Mouse (Mus musculus) forebrain, embryonic 14.5 days (tissue): Measurements from ENCODE around the gene Tmem214. TPM values are rescaled to one million over a fixed set of nuclear protein-coding genes. Genes with fewer than 3 reads are reported as not detected.

Experiments
- ATAC-seq: fragments of 200-750 bp; cut with Nextera tagmentation; 2 replicates; pipeline ENCODE4 v1.8.0; 2017; ENCODE audit warnings: mild to moderate bottlenecking, moderate library complexity
- DNase-seq: peaks from one replicate; pipeline ENCODE4 v3.0.0-alpha.2; 2015; ENCODE audit warnings: low spot score
- H3K27ac ChIP-seq: fragments of 300-500 bp; sonication (generic); 2 replicates; pipeline ENCODE4 v1.5.1; 2014; ENCODE audit warnings: low read depth, mild to moderate bottlenecking, control low read depth, low read length, moderate library complexity
- H3K27me3 ChIP-seq: fragments of 300-500 bp; sonication (generic); replicated peaks from 2 replicates; pipeline ENCODE4 v1.6.1; 2014; ENCODE audit warnings: low read length, control low read depth, mixed read lengths; ENCODE audit not compliant: control insufficient read depth, insufficient read depth
- H3K36me3 ChIP-seq: fragments of 300-500 bp; sonication (generic); 2 replicates; pipeline ENCODE4 v1.6.1; 2014; ENCODE audit warnings: low read length, control low read depth; ENCODE audit not compliant: control insufficient read depth, insufficient read depth
- H3K4me1 ChIP-seq: fragments of 300-500 bp; sonication (generic); 2 replicates; pipeline ENCODE4 v1.6.1; 2014; ENCODE audit warnings: antibody characterized with exemption, low read length, control low read depth; ENCODE audit not compliant: control insufficient read depth, insufficient read depth
- H3K4me2 ChIP-seq: fragments of 300-500 bp; sonication (generic); 2 replicates; pipeline ENCODE4 v1.6.1; 2014; ENCODE audit warnings: mild to moderate bottlenecking, control low read depth, low read length
- H3K4me3 ChIP-seq: fragments of 300-500 bp; sonication (generic); 2 replicates; pipeline ENCODE4 v1.5.1; 2014; ENCODE audit warnings: low read depth, low read length, control low read depth
- H3K9ac ChIP-seq: fragments of 300-500 bp; sonication (generic); 2 replicates; pipeline ENCODE4 v1.6.1; 2014; ENCODE audit warnings: mild to moderate bottlenecking, low read length, control low read depth, moderate library complexity
- H3K9me3 ChIP-seq: fragments of 300-500 bp; sonication (generic); replicated peaks from 2 replicates; pipeline ENCODE4 v1.6.1; 2016; ENCODE audit warnings: low read length, control low read depth, mixed read lengths; ENCODE audit not compliant: control insufficient read depth
- WGBS: fragments of 180-500 bp; shearing (Covaris S2); extraction: QIAGEN DNeasy Blood & Tissue Kit; methylation state at CpG from one replicate; pipeline ENCODE4 v1.1.7; 2014; 5-methylcytosine and 5-hydroxymethylcytosine counted together
- polyA plus RNA-seq: library from polyadenylated mRNA; unstranded; fragments of >200 nt; fragmentation: Nextera tagmentation; extraction: Ambion mirVana; gene quantifications from 2 replicates; pipeline ENCODE4 v1.2.1, GENCODE M21; 2014

Gene Tmem214
- polyA plus RNA-seq, 1 experiment from 2014 or later = 30.6 TPM

DNA sequence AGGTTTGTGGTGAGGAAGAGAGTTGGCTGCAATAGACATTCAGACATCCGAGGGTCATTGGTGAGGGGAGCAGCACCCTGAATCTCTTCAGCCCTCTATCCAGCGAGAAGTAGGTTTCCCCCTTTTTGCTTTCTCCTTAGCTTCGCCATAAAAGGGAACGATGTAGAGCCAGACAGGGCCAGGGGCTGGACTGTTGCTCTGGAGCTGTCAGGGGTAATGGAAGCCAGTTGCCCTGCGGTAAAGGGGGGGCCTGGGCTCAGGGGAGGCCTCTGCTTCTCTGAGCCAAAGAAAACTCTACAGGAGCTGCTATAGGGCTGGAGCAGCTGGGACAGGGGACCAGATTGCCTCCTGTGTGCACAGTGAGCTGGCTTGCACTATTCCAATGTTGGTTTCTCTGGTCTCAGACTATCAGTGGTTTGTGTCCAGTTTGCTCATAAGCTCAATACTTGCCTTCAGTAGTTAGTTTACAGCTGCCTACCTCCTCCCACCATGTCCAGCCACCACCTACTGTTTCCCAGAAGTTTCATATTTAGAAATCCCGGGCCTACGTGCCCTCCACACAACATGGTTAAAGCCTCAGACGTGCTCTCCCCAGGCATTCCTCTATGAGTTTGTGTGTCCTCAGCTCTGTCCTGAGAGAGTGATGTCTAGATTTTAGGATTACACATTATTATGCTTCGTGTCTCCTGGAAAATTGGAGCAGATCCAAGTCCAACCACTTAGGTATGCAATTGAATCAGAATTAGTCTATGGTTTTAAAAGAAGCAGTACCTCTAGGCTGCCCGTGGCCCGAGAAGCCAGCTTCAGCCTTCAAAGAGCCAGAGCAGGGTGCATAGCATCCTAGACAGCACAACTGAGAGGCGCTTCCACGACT lies 40.9 kb downstream of the Tmem214 start:
- Histone ChIP-seq H3K36me3 (peaks cover 25% of the 10 kb centered on the region), H3K27ac (no peak overlapping the region)
- DNase-seq = no peak

DNA sequence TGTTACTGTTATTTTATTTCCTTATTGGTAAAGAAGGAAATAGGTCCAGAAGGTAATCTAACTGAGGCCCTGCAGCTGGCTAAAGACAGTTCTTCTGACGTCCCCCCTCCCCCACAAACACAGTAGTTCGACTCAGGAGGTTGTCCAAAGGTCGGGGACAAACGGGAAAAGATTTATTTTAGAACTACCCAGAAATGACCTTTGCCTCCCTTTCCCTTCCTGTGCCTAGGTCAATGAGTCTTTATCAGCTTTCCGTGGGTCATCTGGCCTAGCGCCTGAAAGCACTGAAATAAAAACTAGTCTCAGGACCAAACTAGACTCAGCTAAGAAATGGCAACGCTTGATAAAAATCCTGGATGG lies 41.5 kb downstream of the Tmem214 start:
- Histone ChIP-seq H3K27ac (no peak overlapping the region), H3K4me3 (no peak overlapping the region), H3K9ac (no peak overlapping the region), H3K36me3 (peaks cover 19% of the 10 kb centered on the region), H3K4me2 (no peak overlapping the region), H3K27me3 (no peaks in the 10 kb centered on the region), H3K9me3 (no peaks in the 10 kb centered on the region), H3K4me1 (peaks cover 26% of the 10 kb centered on the region)
- ATAC-seq (no peak), DNase-seq (no peak)
- 67% methylated on average over 7 of the region's 7 CpGs for WGBS

More for the DNA sequence above, 40.9 kb downstream of the Tmem214 start:
- peak overlapping the region; percentile 97 for H3K4me2 ChIP-seq
- peak overlapping the region; percentile 63; the same call in 1 of the 2 replicates for H3K4me3 ChIP-seq
- H3K9ac ChIP-seq = peak overlapping the region; percentile 81; the same call in 1 of the 2 replicates
- no peaks in the 10 kb centered on the region for H3K27me3 ChIP-seq
- no peak for ATAC-seq
- H3K9me3 ChIP-seq = no peaks in the 10 kb centered on the region
- H3K4me1 ChIP-seq = peaks cover 26% of the 10 kb centered on the region
- WGBS = 51% methylated on average over 13 of the region's 13 CpGs

DNA sequence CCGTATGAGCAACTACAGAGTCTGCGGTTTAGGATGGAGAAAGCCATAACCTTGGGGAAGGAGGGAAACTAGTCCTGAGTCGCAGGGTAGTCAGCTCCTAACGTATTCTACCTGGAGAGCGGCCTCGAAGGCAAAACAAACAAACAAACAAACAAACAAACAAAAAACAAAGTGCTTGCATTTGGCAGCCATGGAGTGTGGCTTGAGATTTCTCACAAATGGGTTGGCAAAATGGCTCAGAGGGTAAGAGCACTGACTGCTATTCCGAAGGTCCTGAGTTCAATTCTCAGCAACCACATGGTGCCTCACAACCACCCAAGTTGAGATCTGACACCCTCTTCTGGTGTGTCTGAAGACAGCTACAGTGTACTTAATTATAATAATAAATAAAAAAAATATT lies 42.1 kb downstream of the Tmem214 start:
- H3K4me3 ChIP-seq = no peak overlapping the region
- H3K4me1 ChIP-seq = peaks cover 26% of the 10 kb centered on the region
- H3K9me3 ChIP-seq = no peaks in the 10 kb centered on the region
- H3K36me3 ChIP-seq = peaks cover 13% of the 10 kb centered on the region
- DNase-seq (no peak), ATAC-seq (no peak)
- H3K4me2 ChIP-seq = no peak overlapping the region
- WGBS = 83% methylated on average over 7 of the region's 7 CpGs
- no peak overlapping the region for H3K9ac ChIP-seq
- H3K27ac ChIP-seq = no peak overlapping the region
- H3K27me3 ChIP-seq = no peaks in the 10 kb centered on the region

DNA sequence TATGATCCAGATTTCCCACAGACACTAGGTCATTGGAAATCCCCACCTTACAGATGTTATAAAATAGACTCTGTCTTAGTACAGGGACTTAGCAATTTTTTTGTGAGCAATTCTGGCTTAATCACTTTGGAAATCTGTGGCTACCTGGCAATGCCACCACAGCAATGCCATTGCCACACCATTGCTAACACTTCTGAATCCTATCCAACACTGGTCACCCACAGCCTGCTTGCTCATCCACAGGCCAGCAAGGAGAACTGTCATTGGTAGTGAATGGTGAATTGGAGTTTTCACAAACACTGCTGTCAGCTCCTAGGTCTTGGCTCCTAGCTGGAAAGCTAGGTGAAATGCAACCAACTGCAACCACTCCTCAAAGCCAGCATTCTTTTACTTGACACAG lies 42.7 kb downstream of the Tmem214 start:
- H3K4me2 ChIP-seq = no peak overlapping the region
- no peak overlapping the region for H3K9ac ChIP-seq
- no peak overlapping the region for H3K4me3 ChIP-seq
- H3K9me3 ChIP-seq = no peaks in the 10 kb centered on the region
- ATAC-seq (no peak), DNase-seq (no peak)
- peaks cover 7% of the 10 kb centered on the region for H3K36me3 ChIP-seq
- no peaks in the 10 kb centered on the region for H3K27me3 ChIP-seq
- no peak overlapping the region for H3K27ac ChIP-seq
- H3K4me1 ChIP-seq = peaks cover 26% of the 10 kb centered on the region

DNA sequence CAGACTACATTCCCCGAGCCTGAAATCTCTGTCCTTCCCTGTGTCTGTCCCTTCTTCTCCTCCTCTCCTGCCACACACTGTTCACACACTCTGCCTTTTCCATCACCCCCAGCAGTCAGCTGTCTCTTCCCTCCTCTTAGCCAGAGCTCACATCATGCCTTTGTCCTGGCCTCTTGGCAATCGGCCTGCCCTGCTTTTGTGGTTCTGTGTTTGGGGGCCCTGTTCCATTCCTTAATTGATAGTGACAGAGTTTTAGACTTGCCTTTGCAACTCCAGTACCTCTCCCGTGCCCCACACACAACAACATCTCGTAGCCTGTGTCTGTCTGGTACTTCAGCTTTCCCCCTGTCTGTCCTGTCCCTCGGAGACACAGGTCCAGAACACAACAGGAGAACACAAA lies 44.3 kb downstream of the Tmem214 start:
- WGBS = 41% methylated on average over 5 of the region's 5 CpGs
- Histone ChIP-seq H3K9ac (peak overlapping the region; percentile 29; the same call in 1 of the 2 replicates), H3K4me1 (peaks cover 17% of the 10 kb centered on the region), H3K36me3 (no peaks in the 10 kb centered on the region), H3K27ac (peak overlapping the region; percentile 36), H3K9me3 (no peaks in the 10 kb centered on the region), H3K27me3 (no peaks in the 10 kb centered on the region), H3K4me2 (no peak overlapping the region), H3K4me3 (no peak overlapping the region)
- ATAC-seq (no peak), DNase-seq (peak; percentile 45)

DNA sequence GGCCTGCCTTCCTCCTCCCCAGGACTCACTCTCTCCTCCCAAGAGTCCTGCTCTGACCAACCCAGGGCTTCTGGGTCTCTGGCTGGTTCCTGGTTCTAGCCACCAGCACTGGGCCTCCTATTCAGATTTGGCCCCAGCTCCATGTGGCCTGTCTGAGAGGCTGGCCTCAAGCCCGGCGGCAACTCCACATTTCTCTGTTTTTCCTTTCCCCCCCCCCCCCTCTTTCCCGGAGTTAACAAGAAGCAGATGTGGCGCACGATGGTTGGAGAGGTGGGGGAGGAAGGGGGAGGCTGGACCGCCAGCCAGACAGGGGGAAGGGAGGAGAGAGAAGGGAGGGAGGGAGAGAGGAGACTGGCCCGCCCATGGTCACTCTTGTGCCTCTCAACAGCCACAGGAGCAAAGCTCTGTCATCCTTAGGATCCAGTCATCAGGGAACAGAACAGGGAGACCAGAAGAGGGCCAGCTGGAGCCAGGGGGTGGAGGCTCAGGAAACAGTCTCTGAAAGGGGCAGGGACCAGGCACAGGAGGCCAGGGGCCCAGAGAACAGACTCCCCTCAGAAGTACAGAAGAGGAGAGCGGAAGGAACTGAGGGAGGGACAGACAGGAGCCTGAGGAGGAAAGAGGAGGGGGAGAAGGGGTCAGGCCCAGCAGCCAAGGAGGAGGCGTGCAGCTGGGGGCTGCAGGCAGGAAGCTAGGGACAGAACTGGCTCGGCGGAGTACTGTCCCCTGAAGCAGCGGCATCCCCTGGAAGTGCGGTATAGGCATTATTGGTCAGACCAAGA lies 45.4 kb downstream of the Tmem214 start, which contains the start of gene Emilin1:
TSS of gene Emilin1 (plus strand) at position 343 of the 782 bp plus-strand sequence.
- Histone ChIP-seq H3K36me3 (no peaks in the 10 kb centered on the region), H3K9ac (peak within 1 kb of the TSS; percentile 29; the same call in 1 of the 2 replicates), H3K4me1 (peaks cover 13% of the 10 kb centered on the region), H3K9me3 (no peaks in the 10 kb centered on the region), H3K4me3 (no peak within 1 kb of the TSS), H3K27ac (peak within 1 kb of the TSS; percentile 36), H3K27me3 (no peaks in the 10 kb centered on the region), H3K4me2 (peak within 1 kb of the TSS; percentile 10; the same call in 1 of the 2 replicates)
- no peak; the same call in 1 of the 2 replicates for ATAC-seq
- DNase-seq = peak; percentile 65
- 51% methylated on average over 10 of the region's 13 CpGs for WGBS

DNA sequence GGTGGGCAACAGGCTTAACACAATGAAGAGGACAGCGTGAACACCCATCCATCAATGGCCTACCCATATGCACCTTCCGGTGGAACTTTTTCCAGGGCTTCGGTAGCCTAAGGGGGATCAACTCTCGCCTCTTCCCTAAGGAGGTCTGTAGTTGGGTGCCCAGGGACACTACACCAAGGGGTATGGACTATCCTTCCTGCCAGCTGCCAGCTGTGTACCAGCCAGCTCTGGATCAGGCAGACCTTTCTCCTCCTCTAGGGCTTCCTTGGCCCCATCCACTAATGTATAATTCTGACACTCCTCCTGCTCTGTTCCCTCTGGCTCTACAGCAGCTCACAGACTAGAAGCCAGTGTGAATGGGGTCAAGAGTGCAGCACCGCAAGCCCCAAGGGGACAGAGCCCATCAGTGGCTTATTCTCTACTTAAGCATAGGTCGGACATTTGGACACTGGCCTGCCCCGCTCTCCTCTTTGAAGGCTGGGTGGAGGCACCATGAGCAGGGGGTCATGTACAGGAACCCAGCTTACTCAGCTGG lies 46.4 kb downstream of the Tmem214 start:
- ATAC-seq = no peak
- 89% methylated on average over 7 of the region's 7 CpGs for WGBS
- H3K4me3 ChIP-seq = no peak overlapping the region
- peaks cover 13% of the 10 kb centered on the region for H3K4me1 ChIP-seq
- no peaks in the 10 kb centered on the region for H3K27me3 ChIP-seq
- H3K9ac ChIP-seq = peak overlapping the region; percentile 29; the same call in 1 of the 2 replicates
- peak overlapping the region; percentile 36; the same call in 1 of the 2 replicates for H3K27ac ChIP-seq
- H3K9me3 ChIP-seq = no peaks in the 10 kb centered on the region
- 0 out of 2 replicates have a peak overlapping the region, but pooled peaks have one; percentile 3 for H3K4me2 ChIP-seq
- no peaks in the 10 kb centered on the region for H3K36me3 ChIP-seq
- no peak for DNase-seq

DNA sequence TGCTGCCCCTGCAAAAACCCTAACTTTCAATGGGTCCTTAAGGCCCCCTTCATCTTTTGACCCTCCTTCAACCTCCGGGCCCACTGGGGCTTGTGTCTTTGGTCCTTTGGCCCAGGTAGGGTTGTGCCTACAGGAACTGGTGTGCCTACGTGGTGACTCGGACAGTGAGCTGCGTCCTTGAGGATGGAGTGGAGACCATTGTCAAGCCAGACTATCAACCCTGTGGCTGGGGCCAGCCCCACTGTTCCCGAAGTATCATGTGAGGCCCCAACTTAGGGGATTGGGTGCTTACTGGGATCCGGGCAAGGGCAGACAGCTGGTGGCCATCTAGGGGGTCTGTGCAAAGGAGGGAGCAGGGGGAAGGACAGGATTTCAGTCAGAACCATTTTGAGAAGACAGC lies 47.0 kb downstream of the Tmem214 start:
- WGBS = 84% methylated on average over 6 of the region's 6 CpGs
- H3K4me3 ChIP-seq = no peak overlapping the region
- H3K9ac ChIP-seq = peak overlapping the region; percentile 29; the same call in 1 of the 2 replicates
- no peak for DNase-seq
- no peaks in the 10 kb centered on the region for H3K27me3 ChIP-seq
- H3K9me3 ChIP-seq = no peaks in the 10 kb centered on the region
- H3K36me3 ChIP-seq = no peaks in the 10 kb centered on the region
- 0 out of 2 replicates have a peak overlapping the region, but pooled peaks have one; percentile 3 for H3K4me2 ChIP-seq
- peaks cover 13% of the 10 kb centered on the region for H3K4me1 ChIP-seq
- no peak overlapping the region for H3K27ac ChIP-seq
- ATAC-seq = no peak
